Mouse (Mus musculus) liver, adult 2 months (tissue): Measurements from ENCODE around the gene L1cam. TPM values are rescaled to one million over a fixed set of nuclear protein-coding genes. Genes with fewer than 3 reads are reported as not detected.

ENCODE experiments used
- DNase-seq: peaks from one replicate; pipeline ENCODE4 v3.0.0-alpha.2; 2011; ENCODE audit warnings: low read depth, low spot score; ENCODE audit errors: extremely low read depth
- H3K27ac ChIP-seq: fragments of 200-500 bp; replicated peaks from 2 replicates; pipeline ENCODE4 v1.5.1; 2012; ENCODE audit warnings: low read depth, mild to moderate bottlenecking, control low read depth, inconsistent platforms, low read length; ENCODE audit not compliant: insufficient read depth
- H3K27me3 ChIP-seq: fragments of 200-500 bp; 2 replicates; pipeline ENCODE4 v1.6.1; 2012; ENCODE audit warnings: mild to moderate bottlenecking, moderate library complexity, low read length, inconsistent platforms; ENCODE audit not compliant: control insufficient read depth, insufficient read depth
- H3K36me3 ChIP-seq: fragments of 200-500 bp; 2 replicates; pipeline ENCODE4 v1.6.1; 2012; ENCODE audit warnings: low read length, inconsistent platforms; ENCODE audit not compliant: control insufficient read depth, insufficient read depth
- H3K4me1 ChIP-seq: fragments of 200-500 bp; 2 replicates; pipeline ENCODE4 v1.6.1; 2011; ENCODE audit warnings: low read length; ENCODE audit not compliant: control insufficient read depth, insufficient read depth
- H3K4me3 ChIP-seq: fragments of 200-500 bp; 2 replicates; pipeline ENCODE4 v1.5.1; 2011; ENCODE audit warnings: low read depth, mild to moderate bottlenecking, control low read depth, low read length, moderate library complexity; ENCODE audit not compliant: insufficient read depth
- H3K79me2 ChIP-seq: fragments of 200-500 bp; 2 replicates; pipeline ENCODE4 v1.6.1; 2012; ENCODE audit warnings: inconsistent platforms, mild to moderate bottlenecking, low read length, moderate library complexity; ENCODE audit not compliant: control insufficient read depth, insufficient read depth
- H3K9ac ChIP-seq: fragments of 200-500 bp; 2 replicates; pipeline ENCODE4 v1.6.1; 2012; ENCODE audit warnings: low read depth, mild to moderate bottlenecking, control low read depth, inconsistent platforms, low read length
- CTCF ChIP-seq: fragments of 200-500 bp; IDR thresholded peaks from 2 replicates; pipeline ENCODE4 v1.5.1; 2011; ENCODE audit warnings: low read depth, low read length, control low read depth
- POLR2A ChIP-seq: fragments of 200-500 bp; IDR thresholded peaks from 2 replicates; pipeline ENCODE4 v1.6.1; 2011; ENCODE audit warnings: low read length, control low read depth; ENCODE audit not compliant: insufficient read depth; ENCODE audit errors: extremely low read depth
- WGBS: fragments of 180-500 bp; shearing (Covaris S2); methylation state at CpG from one replicate; pipeline ENCODE4 v1.1.7; 2018; 5-methylcytosine and 5-hydroxymethylcytosine counted together
- polyA plus RNA-seq: library from polyadenylated mRNA; depleted of rRNA; stranded (reverse); fragments of >200 nt; gene quantifications from 2 replicates; pipeline ENCODE4 v1.2.3, GENCODE M21; 2012
- total RNA-seq: library from RNA; depleted of rRNA; stranded (reverse); fragments of >200 nt; gene quantifications from 2 replicates; pipeline ENCODE4 v1.2.3, GENCODE M21; 2014

The L1cam gene
- total and polyA plus RNA-seq, 2 experiments = 0.06 to 0.09 TPM

GRCm38 (mm10) chrX:73875881-73876280, 20.0 kb downstream of the L1cam start:
- Histone ChIP-seq H3K4me1 (peaks cover 2% of the 10 kb centered on the region; the same call in 1 of the 2 replicates), H3K27ac (no peak overlapping the region), H3K4me3 (no peak overlapping the region), H3K27me3 (peaks cover 6% of the 10 kb centered on the region; the same call in 1 of the 2 replicates), H3K79me2 (no peaks in the 10 kb centered on the region), H3K36me3 (no peaks in the 10 kb centered on the region), H3K9ac (no peak overlapping the region)
- TF ChIP-seq CTCF (no peak), POLR2A (no peak)
- WGBS = 59% methylated on average over 2 of the region's 2 CpGs
- no peak for DNase-seq

- H3K4me3 ChIP-seq = no peak overlapping the region
- H3K27me3 ChIP-seq = no peaks in the 10 kb centered on the region
- H3K4me1 ChIP-seq = no peaks in the 10 kb centered on the region
- WGBS = 36% methylated on average over 1 of the region's 1 CpGs
- H3K27ac ChIP-seq = no peak overlapping the region
- TF ChIP-seq CTCF (no peak), POLR2A (no peak)
- no peak overlapping the region for H3K9ac ChIP-seq
- H3K79me2 ChIP-seq = no peaks in the 10 kb centered on the region
- no peak for DNase-seq
- H3K36me3 ChIP-seq = no peaks in the 10 kb centered on the region
Measured at GRCm38 (mm10) chrX:73871956-73872355, 23.9 kb downstream of the L1cam start.

GRCm38 (mm10) chrX:73871474-73871873, 24.4 kb downstream of the L1cam start:
- Histone ChIP-seq H3K4me1 (no peaks in the 10 kb centered on the region), H3K36me3 (no peaks in the 10 kb centered on the region), H3K27me3 (no peaks in the 10 kb centered on the region), H3K4me3 (no peak overlapping the region), H3K79me2 (no peaks in the 10 kb centered on the region), H3K9ac (no peak overlapping the region), H3K27ac (no peak overlapping the region)
- DNase-seq = no peak
- TF ChIP-seq POLR2A (no peak), CTCF (no peak)

GRCm38 (mm10) chrX:73869334-73869733, 26.6 kb downstream of the L1cam start:
- Histone ChIP-seq H3K27ac (no peak overlapping the region), H3K9ac (no peak overlapping the region), H3K4me3 (no peak overlapping the region), H3K36me3 (no peaks in the 10 kb centered on the region), H3K4me1 (no peaks in the 10 kb centered on the region), H3K79me2 (no peaks in the 10 kb centered on the region), H3K27me3 (no peaks in the 10 kb centered on the region)
- TF ChIP-seq POLR2A = no peak
- no peak for TF ChIP-seq CTCF
- 4% methylated on average over 5 of the region's 5 CpGs for WGBS
- DNase-seq = no peak

GRCm38 (mm10) chrX:73867852-73868251, 28.1 kb downstream of the L1cam start:
- TF ChIP-seq CTCF (no peak), POLR2A (no peak)
- Histone ChIP-seq H3K27ac (no peak overlapping the region), H3K36me3 (no peaks in the 10 kb centered on the region), H3K9ac (no peak overlapping the region), H3K27me3 (no peaks in the 10 kb centered on the region), H3K4me1 (no peaks in the 10 kb centered on the region), H3K79me2 (no peaks in the 10 kb centered on the region), H3K4me3 (no peak overlapping the region)
- 80% methylated on average over 1 of the region's 1 CpGs for WGBS
- no peak for DNase-seq

- no peak for TF ChIP-seq CTCF
- no peak for TF ChIP-seq POLR2A
- Histone ChIP-seq H3K27me3 (no peaks in the 10 kb centered on the region), H3K79me2 (no peaks in the 10 kb centered on the region), H3K9ac (no peak overlapping the region), H3K4me1 (no peaks in the 10 kb centered on the region), H3K27ac (no peak overlapping the region), H3K36me3 (no peaks in the 10 kb centered on the region), H3K4me3 (no peak overlapping the region)
- no peak for DNase-seq
- 34% methylated on average over 3 of the region's 3 CpGs for WGBS
Measured at GRCm38 (mm10) chrX:73867256-73867655, 28.6 kb downstream of the L1cam start.
